Mouse (Mus musculus): ENCODE measurements around the gene Scn2b.
A peak's percentile ranks its signal among the peaks of the same experiment; 100 is the strongest.

Scn2b gene

DNA sequence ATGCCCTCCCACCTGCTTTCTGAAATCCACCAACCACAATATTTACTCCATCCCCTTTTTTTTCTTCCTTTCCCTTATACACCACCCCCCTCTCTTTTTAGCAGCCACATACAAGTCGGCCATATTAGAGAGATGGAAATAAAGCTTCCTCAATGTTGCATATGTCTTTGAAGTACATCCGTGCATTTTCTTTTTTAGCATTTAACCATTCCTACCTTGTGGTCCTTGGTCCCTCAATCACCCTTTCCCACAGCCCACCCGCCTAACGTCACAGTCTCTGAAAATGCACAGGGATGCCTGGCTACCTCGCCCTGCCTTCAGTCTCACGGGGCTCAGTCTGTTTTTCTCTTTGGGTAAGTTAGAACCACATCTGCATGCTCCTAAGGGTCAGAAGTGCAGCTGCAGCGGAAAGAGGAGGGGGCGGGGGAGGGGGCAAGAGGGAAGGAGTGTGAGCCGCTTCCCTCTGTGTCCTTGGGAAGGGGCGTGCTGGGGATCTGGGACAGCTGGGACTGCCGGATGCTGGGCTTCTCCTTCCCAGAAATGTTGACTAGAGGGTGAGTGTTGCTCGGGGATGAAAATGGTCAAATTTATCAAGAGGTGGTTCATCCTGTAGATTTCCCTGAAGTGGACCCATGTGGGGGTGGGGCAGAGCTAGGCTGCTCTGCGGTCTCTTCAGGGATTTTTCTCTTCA lies at the start of gene Scn2b:
Gene Scn2b, plus strand, starts transcription at position 42 of the 691 bp plus-strand sequence.
- DNase-seq (ENCODE audit: low spot score in 2 of 2), result peak in 1 of 2 experiments; percentile 48

DNA sequence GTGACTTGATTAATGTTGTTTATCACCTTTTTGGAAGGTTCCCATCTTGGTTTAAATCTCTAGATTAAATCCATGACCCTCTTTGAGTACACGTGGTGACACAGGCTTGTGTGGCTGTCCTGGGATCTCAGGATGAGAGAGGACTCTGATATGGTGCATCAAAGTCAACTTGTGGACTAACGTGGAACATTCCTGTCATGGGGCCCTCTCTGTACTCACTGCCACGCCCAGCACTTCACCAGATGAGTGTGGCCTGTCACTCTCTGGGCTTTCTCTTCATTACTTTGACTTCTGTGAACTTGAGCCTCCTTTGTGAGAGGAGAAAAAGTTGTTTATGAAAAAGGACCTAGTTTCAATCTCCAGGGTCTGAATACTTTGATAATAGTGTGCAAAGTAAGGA lies 45.8 kb upstream of the Scn2b start:
- no peak for DNase-seq (ENCODE audit: low spot score in 2 of 2)

DNA sequence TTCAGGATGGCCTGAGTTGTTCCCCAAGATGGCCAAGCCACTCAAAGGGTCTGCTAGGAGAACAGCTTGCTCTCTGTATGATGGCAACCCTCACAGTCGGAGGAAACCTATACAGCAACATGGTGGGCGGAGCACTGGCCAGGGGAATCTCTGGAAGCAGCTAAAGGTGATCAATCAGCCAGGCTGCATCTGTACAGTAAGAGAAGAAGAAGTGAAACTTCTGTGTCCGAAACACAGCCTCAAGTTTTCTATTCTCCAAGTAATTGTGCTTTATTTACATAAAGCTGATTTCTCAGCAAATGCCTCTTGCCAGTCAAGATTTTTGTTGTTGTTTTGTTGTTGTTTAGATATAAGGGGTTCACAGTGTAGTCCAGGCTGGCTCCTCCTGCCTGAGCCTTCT lies 39.7 kb upstream of the Scn2b start:
- no peak for DNase-seq (ENCODE audit: low spot score in 2 of 2)

DNA sequence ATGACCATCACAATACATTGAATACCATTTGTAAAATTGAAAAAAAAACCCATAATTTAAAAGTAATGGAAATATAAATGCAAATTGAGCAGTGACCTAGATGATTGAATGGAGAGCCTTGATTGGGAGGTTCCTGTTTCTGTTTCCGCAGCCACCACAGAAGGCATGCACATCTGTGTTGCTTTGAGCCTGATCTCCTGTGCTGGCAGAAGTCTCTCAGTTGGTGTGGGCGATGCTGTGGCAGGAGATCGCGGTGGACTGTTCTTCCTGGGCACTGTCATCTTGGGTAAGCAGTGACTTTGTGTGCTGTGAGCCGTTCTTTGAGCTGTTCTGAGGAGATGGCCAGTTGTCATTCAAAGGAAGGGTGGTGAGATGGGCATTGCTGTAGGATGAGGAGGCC lies 38.6 kb upstream of the Scn2b start, which contains the start of gene Jaml:
Gene Jaml, plus strand, starts transcription at position 173 of the 400 bp plus-strand sequence.
- peak; percentile 23 to 46 for DNase-seq (ENCODE audit: low spot score in 2 of 2)

DNA sequence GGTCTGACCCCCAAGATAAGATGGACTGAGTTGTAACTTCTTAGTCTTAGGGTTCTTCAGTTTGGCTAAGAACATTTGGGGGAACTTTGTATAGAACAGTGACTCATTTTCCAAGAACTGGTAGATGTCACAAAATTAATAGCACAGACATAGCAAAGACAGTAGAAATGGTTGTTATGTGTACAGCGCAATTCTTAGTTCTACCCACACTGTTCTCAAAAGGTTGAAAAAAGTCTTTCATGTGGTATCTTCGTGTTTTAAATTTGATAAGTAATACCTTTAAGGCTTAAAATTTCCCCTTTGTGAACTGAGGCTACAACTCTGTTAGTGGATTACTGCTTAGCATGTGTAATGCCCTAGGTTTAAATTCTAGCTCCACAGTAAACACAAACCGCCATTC lies 34.5 kb upstream of the Scn2b start:
- no peak for DNase-seq (ENCODE audit: low spot score in 2 of 2)

DNA sequence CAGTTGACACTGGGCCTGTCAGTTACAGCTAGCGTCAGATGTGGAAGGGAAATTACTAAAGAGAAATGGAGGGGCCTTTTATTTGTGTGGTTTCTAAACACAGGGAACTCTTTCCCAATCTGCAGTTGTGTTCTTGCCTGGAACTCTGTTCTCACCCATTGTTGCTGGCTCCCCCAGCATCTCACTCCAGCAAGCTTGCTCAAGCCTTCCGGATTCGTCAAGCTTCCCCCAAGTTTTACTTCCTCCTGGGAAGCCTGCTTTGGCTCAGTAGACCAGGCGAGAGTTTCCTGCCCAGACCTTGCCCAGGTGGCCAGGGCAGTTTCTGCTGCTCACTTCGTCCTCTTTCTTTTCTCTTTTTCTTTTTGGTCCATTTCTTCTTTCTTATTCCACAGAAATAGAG lies 33.0 kb upstream of the Scn2b start:
- DNase-seq (ENCODE audit: low spot score in 2 of 2), result no peak

DNA sequence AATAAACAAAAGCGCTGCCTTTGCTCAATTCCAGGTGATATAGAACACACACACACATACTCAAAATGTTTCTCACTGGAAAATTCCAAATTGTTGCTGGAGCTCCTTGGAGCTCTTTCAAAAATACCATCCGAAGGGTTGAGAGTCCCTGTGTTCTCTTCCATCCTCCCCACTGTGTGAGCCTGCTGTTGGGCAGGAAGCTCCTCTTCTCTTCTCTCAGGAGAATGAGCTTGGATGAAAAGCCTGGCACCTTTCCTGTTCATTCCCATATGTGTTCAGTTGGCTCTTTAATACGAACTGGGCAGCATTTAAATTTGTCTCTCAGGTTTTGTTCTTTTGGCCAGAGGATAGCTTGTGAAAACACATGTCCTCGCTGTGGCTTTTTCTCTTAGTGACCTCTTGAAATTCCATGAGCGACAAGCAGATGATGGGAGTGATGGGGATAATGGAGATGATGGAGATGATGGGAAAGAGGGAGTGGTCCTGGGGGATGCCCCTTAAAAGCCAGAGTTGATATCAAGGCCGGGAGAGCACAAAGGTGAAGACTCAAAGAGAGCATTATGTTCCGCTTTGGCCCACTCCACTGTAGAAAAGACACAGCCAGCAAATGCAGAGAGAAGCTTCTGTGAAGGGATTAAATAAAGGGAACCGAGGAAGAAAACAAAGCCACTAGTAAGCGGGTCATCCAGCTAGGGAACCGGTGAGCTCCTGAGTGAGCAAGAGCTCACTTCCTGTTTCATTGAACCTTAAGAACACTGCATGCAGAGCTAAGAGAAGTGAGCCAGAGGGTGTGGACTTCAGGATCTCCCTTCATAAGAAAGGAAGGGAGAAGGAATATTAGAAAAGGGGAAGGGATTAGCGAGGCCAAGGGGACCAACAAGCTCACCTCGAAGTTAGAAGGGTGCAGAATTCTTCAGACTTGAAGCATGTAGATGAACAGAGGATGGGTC lies 31.6 kb upstream of the Scn2b start:
- no peak for DNase-seq (ENCODE audit: low spot score in 2 of 2)

DNA sequence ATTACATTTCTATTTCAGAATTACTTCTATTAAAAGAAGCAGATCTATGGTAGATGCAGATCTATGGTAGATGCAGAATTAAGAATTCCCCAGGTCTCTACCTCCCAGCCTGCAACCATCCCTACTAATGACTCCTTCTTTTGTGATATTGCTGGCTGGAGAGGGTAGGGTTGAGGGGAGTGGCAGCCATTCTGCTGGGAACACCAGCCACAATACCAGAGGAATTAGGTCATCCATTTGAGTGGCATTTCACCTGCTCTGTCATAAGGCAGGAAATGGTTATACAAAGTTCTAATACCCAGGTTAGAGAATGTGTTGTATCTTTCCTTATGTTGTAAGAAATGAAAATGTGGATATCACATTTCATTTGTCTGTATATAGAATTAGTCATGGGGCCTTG lies 29.5 kb upstream of the Scn2b start:
- DNase-seq (ENCODE audit: low spot score in 2 of 2), result no peak

DNA sequence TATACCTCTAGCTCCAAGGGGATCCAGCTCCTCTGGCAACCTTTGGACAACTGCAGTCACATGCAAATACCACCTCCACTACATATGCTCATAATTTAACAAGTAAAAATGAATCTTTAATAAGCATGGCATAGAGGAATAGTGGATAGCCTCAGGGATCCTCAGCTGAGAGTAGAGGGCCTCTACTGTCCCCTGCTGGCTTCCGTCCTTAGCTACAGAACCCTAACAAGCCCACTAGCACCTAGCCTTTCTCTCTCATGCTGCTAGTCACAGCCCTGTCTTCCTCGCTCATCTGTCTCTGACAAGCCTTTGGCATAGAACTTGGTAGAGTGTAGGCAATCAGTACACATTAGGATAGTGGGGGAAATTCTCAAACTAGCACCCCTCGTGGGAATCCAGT lies 26.8 kb upstream of the Scn2b start:
- no peak for DNase-seq (ENCODE audit: low spot score in 2 of 2)

DNA sequence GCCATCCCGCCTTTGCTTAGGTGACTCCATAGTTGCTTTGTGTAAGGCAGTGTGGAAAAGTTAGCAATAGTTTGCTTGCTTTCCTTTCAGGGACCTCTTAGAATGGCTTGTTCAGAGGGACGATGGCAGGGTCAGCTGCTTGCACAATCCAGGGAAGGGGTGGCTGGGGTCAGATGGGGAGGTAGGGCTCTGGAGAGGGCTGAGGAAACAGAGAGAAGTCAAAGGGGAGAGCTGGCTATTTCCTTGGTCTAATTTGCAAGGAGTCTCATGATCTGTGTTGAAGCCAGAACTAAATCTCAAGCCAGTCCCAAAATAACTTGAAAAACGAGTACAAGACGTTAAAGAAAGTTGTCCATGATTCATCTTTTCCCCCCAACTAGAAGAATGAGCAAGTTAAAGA lies 24.9 kb upstream of the Scn2b start:
- no peak for DNase-seq (ENCODE audit: low spot score in 2 of 2)

DNA sequence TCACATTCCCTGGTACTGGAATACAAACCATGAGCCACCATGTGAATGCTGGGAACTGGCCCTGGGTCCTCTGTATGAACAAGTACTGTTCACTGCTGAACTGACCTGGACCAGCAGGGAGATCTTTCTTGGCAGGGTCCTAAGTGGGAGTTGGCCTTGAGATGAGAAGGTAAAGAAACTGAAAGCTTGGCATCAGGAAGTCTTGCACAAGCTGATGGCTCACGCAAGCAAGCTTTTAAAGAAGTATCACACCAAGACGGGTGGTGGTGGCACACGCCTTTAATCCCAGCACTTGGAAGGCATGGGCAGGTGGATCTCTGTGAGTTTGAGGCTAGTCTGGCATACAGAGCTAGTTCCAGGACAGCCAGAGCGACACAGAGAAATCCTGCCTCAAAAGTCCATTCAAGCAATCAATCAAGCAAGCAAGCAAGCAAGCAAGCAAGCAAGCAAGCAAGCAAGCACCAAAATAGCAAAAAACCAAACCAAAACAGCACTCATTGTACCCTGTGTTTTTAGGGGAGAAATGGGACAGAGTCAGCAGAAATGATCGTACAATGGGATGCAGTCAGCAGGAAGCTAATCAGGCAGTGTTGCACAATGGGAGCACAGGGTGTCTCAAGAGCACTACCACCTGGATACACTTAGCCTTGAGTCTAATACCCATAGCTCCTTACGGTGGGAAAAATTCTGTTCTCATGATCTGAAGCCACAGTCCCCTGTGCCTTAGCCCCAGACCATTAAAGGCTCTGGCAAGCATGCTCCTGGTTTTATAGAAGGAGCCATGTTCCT lies 22.2 kb upstream of the Scn2b start:
- no peak for DNase-seq (ENCODE audit: low spot score in 2 of 2)

DNA sequence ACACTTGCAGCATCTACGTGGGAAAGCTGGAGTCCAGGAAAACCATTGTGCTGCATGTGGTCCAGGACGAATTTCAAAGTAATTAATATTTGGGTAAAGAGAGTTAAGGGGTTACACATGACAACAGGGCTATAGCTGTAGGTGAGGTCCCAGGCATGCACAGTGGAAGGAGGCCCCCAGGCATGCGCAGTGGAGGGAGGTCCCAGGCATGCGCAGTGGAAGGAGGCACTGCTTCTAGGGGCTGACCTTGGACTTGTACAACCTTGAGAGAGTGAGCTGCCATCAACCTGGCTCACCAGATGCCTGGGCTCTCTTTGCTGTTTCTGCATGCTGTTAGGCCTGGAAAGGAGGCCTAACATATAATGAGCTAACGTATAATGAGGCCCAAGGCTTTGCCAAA lies 19.7 kb upstream of the Scn2b start:
- no peak for DNase-seq (ENCODE audit: low spot score in 2 of 2)

DNA sequence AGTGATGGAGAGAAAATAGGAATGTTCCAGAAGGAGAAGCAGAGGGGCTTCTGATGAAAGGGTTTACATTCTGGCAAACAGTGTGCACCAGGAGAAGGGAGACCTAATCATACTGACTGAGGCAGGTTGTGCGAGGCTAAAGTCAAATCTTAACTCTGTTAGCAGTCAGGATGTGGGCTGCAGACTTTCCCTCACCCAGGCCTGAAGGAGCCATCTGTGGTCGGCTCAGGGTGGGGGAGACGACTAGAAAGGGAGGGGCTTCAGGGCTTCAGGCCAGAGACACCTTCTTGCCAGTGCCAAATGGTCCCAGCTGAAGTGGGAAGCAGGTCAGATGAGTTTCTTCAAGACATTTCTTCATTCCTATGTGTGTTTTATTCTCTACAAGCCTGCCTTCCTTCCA lies 19.2 kb upstream of the Scn2b start:
- DNase-seq (ENCODE audit: low spot score in 2 of 2), result peak; percentile 51 to 54

DNA sequence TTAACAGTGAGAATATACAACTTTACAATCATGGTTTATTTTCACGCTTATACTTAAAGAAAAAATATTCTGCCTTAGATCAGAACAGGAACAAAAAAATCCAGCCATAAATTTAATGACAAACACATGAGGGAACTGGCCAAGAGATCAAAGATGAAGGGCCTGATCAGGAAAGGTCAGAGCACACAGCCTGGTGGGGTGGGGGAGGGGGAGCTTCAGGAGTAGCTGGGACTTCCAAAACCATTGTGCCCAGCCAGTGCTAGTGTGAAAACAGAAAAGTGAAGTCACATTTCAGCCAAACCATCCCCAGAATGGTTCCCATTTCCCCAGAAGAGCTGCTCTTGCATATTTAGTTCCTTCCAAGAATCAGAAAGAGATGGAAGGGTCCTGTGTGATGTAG lies 15.1 kb upstream of the Scn2b start:
- no peak for DNase-seq (ENCODE audit: low spot score in 2 of 2)

DNA sequence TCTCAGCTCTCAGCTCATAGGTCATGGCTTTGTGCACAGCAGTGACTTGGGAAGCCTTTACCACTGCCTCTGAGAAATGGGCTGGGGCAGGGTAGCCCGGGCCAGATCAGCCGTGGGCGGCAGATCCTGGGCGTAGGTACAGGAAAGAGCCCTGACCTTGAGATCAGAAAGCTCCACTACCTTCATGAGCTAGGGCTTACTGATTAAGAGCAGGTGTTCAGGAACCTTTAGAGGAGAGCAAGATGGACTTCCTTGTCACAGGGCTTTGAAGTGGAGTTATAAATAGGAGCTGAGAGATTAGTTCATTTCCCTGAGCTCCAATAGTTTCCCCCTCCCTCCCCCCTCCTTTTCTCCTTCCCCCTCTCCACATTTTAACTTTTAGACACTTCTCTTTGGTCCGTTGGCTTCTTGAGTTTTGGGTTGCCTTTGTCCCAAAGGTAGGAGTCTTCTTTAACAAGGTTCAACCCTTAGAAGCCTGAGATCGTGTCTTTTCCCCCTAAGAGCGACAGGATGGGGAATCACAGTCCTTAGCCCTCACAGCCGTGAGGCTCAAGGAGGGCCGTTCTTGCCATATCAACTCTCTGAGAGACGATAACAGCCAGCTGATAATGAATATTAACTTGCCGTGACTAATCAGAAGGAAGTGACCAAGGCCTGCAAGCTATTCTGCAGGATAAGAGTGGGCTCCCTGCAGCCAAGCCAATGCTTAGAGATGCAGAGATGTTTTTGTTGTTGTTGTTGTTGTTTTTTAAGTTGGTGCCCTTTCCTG lies 14.2 kb upstream of the Scn2b start:
- DNase-seq (ENCODE audit: low spot score in 2 of 2), result no peak

DNA sequence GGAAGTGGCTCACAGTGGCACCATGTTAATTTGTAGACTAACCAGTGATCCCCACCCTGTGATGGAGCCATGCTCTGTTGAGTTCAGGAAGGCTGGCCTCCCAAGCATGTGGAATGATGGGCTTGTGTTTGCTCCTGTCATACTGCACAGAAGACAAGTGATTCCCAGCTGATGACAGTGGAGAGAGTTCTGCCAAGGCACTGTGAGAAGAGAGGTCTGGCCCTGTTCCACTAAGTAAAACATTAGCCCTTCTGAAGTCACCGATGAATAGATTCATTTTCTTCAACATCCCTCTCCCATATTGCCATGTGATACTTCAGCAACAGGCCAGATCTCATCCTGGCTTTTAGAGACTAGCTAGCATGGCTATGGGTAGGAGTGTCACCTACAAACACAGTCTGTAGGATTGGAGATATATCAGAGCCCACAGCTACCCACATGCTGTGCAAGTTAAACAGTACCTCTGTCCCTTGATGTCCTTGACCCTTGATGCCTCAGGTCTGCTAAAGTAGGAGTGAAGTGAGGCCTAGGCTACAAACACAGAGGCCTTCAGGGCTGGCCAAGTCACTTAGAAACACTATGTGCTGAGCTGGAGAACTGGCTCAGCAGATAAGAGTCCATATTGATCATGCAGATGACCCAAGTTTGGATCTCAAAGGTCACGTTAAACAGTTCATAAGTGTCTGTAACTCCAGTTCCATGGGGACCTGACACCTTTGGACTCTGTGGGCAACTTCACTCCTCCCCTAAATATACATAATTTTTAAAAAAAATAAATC lies 11.8 kb upstream of the Scn2b start:
- DNase-seq (ENCODE audit: low spot score in 2 of 2), result no peak

DNA sequence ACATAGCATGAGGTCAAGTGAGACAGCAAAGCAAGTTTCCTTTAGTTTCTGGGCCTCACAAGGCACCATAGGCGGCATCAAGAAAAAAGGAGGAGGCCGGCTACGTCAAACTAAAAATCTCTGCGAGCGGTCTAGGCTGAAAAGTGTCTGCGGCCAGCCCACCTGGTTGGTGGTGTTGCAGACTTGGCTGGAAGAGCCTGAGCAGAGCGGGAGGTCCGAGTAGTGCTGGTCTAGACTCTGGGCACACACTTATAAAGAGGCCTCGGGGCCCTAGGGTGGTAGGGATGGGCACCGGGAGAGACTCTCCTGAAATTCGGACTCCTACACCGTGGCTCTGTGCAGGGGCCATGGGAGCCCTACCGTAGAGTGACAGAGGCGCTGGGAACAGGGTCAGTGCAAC lies 1.9 kb upstream of the Scn2b start:
- no peak for DNase-seq (ENCODE audit: low spot score in 2 of 2)

DNA sequence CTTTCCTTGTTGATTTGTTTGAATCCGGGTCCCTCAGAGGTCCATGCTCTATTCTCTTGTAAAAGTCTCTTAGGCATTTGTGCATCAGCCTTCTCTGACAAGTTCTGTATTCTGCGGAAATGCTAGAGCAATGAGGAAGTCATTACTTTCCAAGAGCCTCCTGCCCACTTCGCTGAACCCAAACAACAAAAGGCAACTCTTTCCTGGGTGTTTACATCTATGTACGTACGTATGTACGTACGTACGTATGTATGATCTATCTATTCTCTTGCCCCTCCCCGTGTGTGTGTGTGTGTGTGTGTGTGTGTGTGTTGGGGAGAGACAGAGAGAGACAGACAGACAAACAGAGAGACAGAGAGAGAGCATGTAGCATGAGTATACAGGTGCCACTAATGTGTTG lies 763 bp upstream of the Scn2b start:
- no peak for DNase-seq (ENCODE audit: low spot score in 2 of 2)

DNA sequence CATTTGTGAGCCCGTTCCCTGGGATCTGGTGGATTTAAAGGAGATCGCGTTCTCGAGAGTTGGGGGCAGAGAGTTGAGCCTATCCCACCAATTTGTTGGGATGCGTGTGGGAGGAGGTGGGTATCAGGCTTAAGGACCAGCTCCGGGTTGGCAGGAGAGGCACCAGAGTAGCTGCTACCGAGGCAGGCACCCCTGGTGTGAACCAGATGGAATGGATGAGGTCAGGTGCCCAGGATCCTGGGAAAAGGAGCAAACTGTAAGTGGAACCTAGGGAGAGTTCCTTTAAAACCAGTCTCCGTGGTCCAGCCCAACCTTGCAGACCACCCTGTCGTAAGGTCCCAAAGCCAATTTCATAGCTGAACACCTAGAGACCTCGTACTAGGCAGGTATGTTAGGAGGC lies 970 bp downstream of the Scn2b start:
- DNase-seq (ENCODE audit: low spot score in 2 of 2), result no peak

DNA sequence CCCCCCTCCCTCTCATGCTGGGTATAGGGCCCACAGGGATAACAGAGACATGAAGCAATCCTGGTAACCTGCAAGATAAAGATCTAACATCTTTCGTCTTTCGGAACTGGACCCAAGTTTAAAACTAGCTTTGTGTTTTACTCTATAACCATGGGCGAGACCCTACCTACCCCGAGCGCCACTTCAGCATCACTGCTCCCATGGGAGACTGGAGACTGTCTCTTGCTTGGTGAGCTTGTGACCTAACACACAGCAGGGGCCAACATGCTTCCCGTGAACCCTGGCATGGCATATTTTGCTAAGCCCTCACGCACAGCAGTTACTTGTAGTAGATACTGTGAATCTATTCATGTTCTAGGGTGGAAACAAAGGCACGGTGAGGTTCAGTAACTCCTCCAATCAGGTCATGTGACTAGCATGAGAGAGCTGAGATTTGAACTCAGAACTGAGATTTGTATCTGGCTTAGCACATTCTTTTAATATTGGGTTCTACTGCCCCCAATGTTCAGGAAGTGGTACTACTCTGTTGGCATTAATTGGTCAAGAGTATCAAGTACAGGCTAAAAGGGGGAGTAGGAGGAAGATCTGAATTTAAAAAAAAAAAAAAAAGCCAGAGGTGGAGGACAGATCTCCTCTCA lies 1.9 kb downstream of the Scn2b start:
- DNase-seq (ENCODE audit: low spot score in 2 of 2), result no peak
